Mouse (Mus musculus) thymus, adult 2 months (tissue): Measurements from ENCODE around the gene Arhgap45.

Experiments used
- CTCF ChIP-seq: fragments of 200-500 bp; IDR thresholded peaks from 2 replicates; pipeline ENCODE4 v1.5.1; 2012; ENCODE audit warnings: mild to moderate bottlenecking, control low read depth, low read length, moderate library complexity, borderline replicate concordance; ENCODE audit not compliant: control insufficient read depth, poor library complexity, insufficient read depth; ENCODE audit errors: extremely low read depth
- POLR2A ChIP-seq: fragments of 200-500 bp; IDR thresholded peaks from 2 replicates; pipeline ENCODE4 v1.6.1; 2012; ENCODE audit warnings: mild to moderate bottlenecking, low read length, control low read depth, moderate library complexity; ENCODE audit not compliant: control insufficient read depth, poor library complexity, insufficient read depth; ENCODE audit errors: extremely low read depth

GRCm38 (mm10) chr10:79988506-79989271 lies 27.8 kb upstream of the Arhgap45 start, which contains the start of gene Cnn2:
- TF ChIP-seq CTCF (no peak), POLR2A (peak; percentile 38; the same call in 1 of the 2 replicates)
